Mouse (Mus musculus) cortical plate, adult 2 months (tissue): ENCODE results near the gene Trp53bp2.

Experiments used
- CTCF ChIP-seq: fragments of 200-500 bp; IDR thresholded peaks from 2 replicates; pipeline ENCODE4 v1.5.1; 2011; ENCODE audit warnings: mild to moderate bottlenecking, control low read depth, low read length; ENCODE audit not compliant: insufficient read depth; ENCODE audit errors: extremely low read depth
- POLR2A ChIP-seq: fragments of 200-500 bp; IDR thresholded peaks from 2 replicates; pipeline ENCODE4 v1.6.1; 2011; ENCODE audit warnings: mild to moderate bottlenecking, low read length, control low read depth; ENCODE audit not compliant: insufficient read depth; ENCODE audit errors: extremely low read depth

DNA sequence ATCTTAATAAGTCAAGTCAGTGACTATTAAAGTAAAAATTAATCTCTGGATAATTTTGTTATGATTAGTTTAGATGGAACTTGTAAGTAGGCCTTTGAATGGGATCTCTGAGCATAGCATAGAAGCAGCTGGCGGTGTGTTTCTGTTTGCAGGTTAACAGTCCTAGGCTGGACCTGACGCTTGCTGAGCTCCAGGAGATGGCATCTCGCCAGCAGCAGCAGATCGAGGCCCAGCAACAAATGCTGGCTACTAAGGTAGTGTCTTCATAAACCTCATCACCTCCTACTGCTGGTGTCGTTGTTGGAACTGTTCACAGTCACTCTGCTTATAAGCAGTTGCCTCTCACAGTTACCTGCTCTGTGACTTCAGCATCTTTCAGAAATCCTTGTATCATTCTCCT, 27.8 kb downstream of the Trp53bp2 start:
- TF ChIP-seq CTCF, result no peak
- no peak for TF ChIP-seq POLR2A
